In the genomic region with DNA sequence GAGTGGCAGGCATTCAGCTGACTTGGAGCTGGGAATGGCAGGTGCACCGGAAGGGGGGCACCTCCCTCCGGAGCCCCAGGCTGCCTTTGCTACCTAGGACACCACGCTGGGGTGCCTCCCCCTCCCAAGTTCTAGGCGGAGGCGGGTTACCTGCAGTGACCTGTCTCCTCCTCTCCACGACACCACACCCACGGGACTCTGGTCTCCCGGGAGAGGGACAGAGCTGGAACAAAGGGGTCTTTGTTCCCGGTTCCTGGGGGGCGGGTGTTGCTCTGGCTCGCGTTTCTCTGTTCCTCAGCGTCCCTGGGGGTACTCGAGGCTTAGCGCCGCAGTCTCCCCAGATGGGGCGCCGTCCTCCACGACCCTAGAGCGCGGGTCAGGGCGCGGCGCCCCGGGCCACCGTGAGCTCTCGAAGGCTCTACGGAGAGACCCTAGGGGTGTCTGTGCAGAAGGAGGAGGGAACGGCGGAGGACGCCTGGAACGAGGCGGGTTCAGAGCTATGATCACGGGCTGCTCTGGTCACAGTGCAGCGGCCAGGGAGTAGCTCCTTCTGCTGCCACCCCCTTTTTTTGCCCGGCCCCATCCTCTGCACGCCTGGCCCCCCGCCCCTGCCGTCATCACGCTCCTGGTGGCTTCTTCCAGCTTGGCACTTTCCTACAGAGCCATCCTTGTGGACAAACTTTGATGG, we compare ENCODE assay signal across 9 mouse cellular contexts. TPM values are rescaled to one million over a fixed set of nuclear protein-coding genes. Genes with fewer than 3 reads are reported as not detected.
A peak's percentile ranks its signal among the peaks of the same experiment; 100 is the strongest.
DNase-seq lines count a peak whose midpoint lies in the region; ATAC-seq lines count a peak whose summit lies in the region.
"Had no signal": no experiment of that assay in that cellular context is flagged by ENCODE, and none has a peak within 500 bp of the region (broad histone marks: within the 10 kb centered on the region; RNA-seq: fewer than 3 reads in every experiment).

A gene (plus strand): TSS at position 617 of the 688 bp plus-strand sequence.

- H3K4me1 ChIP-seq in heart, embryonic 12.5 days (replicated peaks), result peaks cover 12% of the 10 kb centered on the region; the same call in 1 of the 2 replicates
- peaks cover 8% of the 10 kb centered on the region for H3K4me1 ChIP-seq in midbrain, embryonic 16.5 days (ENCODE audit: control insufficient read depth, insufficient read depth, low read length)

- H3K27me3 ChIP-seq in heart, embryonic 12.5 days (replicated peaks), result peaks cover 41% of the 10 kb centered on the region
- H3K27me3 ChIP-seq in midbrain, embryonic 16.5 days (ENCODE audit: control insufficient read depth, insufficient read depth, low read depth, low read length), result no peaks in the 10 kb centered on the region

- H3K9ac ChIP-seq in heart, embryonic 12.5 days, result no peak within 1 kb of the TSS
- H3K9ac ChIP-seq in midbrain, embryonic 16.5 days (ENCODE audit: low read depth, low read length), result peak within 1 kb of the TSS; percentile 92

- 1% methylated on average over 40 of the region's 40 CpGs for WGBS in heart, embryonic 12.5 days
- WGBS in midbrain, embryonic 16.5 days, result under 1% methylated on average over 37 of the region's 40 CpGs

- H3K4me3 ChIP-seq in heart, embryonic 12.5 days, result peak within 1 kb of the TSS; percentile 51
- peak within 1 kb of the TSS; percentile 67 for H3K4me3 ChIP-seq in midbrain, embryonic 16.5 days (ENCODE audit: low read depth, low read length)

- no peaks in the 10 kb centered on the region for H3K36me3 ChIP-seq in heart, embryonic 12.5 days
- no peaks in the 10 kb centered on the region for H3K36me3 ChIP-seq in midbrain, embryonic 16.5 days (ENCODE audit: control insufficient read depth, insufficient read depth, low read length)

- H3K27ac ChIP-seq in heart, embryonic 12.5 days (ENCODE audit: poor library complexity, severe bottlenecking), result no peak within 1 kb of the TSS
- H3K27ac ChIP-seq in midbrain, embryonic 16.5 days (ENCODE audit: low read length), result peak within 1 kb of the TSS; percentile 94

- no peak for DNase-seq in heart, adult 11 months
- DNase-seq in CD4-positive helper T cell, adult 2 months (ENCODE audit: low read depth, low spot score), result peak; percentile 13
- peak; percentile 45 for DNase-seq in embryo, embryonic 11 days
- DNase-seq in thymus, postnatal 36 days, result peak; percentile 37 to 63
- no peak for DNase-seq in MN1 (ENCODE audit: low spot score)

- peak within 1 kb of the TSS; percentile 85 for H3K4me2 ChIP-seq in heart, embryonic 12.5 days
- peak within 1 kb of the TSS; percentile 96 for H3K4me2 ChIP-seq in midbrain, embryonic 16.5 days (ENCODE audit: low read length)

- no peak for ATAC-seq in heart, embryonic 12.5 days (ENCODE audit: insufficient number of reproducible peaks, low FRiP score)
- ATAC-seq in inflammation-experienced regulatory T-cells, adult 6 months, result peak; percentile 13
- ATAC-seq in midbrain, embryonic 16.5 days, result peak; percentile 72

- no peaks in the 10 kb centered on the region for H3K9me3 ChIP-seq in heart, embryonic 12.5 days (replicated peaks)
- no peaks in the 10 kb centered on the region for H3K9me3 ChIP-seq in midbrain, embryonic 16.5 days (replicated peaks; ENCODE audit: control insufficient read depth, low read length, poor library complexity, severe bottlenecking)

RNA-seq across cellular contexts. Expression of the gene that starts here (rescaled TPM):
- polyA plus RNA-seq in heart, embryonic 12.5 days (2016; fragmentation: Nextera tagmentation; extraction: Ambion mirVana), result not detected in 2 replicates
- polyA plus RNA-seq in inflammation-experienced regulatory T-cells, adult 6 months (2017; shearing (Covaris generic)), result not detected
- 4.7 and 6.6 TPM in 2 replicates for polyA plus RNA-seq in midbrain, embryonic 16.5 days (2015; fragmentation: Nextera tagmentation; extraction: Ambion mirVana)
- polyA plus RNA-seq: Patski had no signal

Comparison
In these comparisons a context has a peak if more than half of its experiments do, and no peak if none do; other contexts are left out.
1. Peak in ATAC-seq in inflammation-experienced regulatory T-cells, adult 6 months; RNA of the gene not detected or under 1 TPM.
2. DNase-seq: peak in CD4-positive helper T cell, adult 2 months (single experiment), embryo, embryonic 11 days (single experiment) and thymus, postnatal 36 days (2 of 2); none in heart, adult 11 months (single experiment) and MN1 (single experiment).